Mouse (Mus musculus) embryonic fibroblast, embryonic 13.5 days (primary cell): Measurements from ENCODE around the gene Cish.

Experiments
- CTCF ChIP-seq: IDR thresholded peaks from 2 replicates; pipeline ENCODE4 v1.5.1; 2011; ENCODE audit warnings: mild to moderate bottlenecking, control low read depth, low read length, moderate library complexity, borderline replicate concordance; ENCODE audit not compliant: insufficient read depth
- POLR2A ChIP-seq: IDR thresholded peaks from 2 replicates; pipeline ENCODE4 v1.6.1; 2011; ENCODE audit warnings: low read depth, mild to moderate bottlenecking, control low read depth, low read length, moderate library complexity

- TF ChIP-seq CTCF, result no peak
- no peak for TF ChIP-seq POLR2A
Measured at GRCm38 (mm10) chr9:107277603-107278002, 18.2 kb upstream of the Cish start.
